Mouse (Mus musculus): Measurements from ENCODE around the gene Ppm1n.

The Ppm1n gene

DNA sequence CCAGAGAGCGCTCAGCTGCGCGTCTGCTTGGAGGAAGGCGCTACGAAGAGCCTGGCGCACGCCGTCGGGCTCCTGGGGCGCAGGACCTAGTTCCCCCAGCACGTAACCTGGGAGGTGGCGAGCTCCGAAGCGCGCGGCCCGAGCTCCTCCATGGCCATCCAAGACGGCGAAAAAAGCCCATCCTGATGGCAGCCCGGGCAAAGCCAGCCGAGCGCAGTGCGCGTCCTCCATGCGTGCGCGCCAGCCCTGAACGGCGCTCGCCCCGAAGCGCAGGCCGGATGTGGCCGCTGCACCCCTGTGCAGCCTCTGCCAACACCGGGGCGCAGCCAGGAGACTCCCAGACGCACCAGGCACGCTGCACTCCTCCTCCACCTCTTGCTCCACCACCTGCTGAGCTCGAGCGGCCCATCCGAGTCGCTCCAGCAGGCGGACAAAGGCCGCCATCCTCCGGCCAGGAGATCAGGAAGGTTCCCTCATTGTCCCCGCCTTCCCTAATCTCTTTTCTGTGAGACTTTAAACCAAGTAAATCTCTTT is at the start of gene Ppm1n:
Gene Ppm1n, minus strand, starts transcription at position 484 of the 534 bp plus-strand sequence.
- no peak for DNase-seq

DNA sequence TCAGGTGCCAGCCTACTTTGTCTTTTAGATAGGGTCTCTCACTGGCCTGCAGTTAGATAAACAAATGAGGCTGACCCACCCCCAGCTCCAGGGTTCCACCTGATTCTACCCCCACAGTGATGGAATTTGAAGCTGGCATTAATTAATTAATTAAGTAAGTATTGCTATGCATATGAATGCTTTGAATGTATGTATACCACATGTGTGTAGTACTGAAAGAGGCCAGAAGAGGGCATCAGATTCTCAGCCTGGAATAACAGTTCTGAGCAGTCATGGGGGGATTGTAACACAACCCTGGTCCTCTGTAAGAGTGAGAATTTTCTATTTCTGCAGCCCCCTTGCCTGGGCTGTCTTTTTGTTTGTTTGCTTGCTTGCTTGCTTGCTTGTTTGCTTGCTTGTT is 48.6 kb upstream of the Ppm1n start:
- DNase-seq = no peak

DNA sequence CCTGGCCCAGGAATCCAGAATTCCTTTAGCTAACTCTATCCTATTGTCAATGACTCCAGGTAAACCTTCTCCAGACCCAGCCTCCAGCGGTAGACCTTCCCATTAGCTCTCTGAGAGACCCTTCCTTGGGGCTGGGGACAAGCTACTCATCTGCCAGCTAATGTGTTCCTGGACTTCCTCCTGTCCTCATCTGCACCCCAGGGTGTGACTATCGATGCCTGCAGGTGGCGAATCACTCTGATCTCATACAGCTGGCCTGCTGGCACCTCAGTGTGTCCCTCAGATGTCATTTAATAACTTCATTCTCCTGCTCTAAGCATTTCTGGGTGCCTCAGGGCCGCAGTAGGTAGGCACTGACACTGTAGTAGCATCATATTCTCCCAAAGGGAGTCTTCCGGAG is 47.9 kb upstream of the Ppm1n start:
- DNase-seq = no peak

DNA sequence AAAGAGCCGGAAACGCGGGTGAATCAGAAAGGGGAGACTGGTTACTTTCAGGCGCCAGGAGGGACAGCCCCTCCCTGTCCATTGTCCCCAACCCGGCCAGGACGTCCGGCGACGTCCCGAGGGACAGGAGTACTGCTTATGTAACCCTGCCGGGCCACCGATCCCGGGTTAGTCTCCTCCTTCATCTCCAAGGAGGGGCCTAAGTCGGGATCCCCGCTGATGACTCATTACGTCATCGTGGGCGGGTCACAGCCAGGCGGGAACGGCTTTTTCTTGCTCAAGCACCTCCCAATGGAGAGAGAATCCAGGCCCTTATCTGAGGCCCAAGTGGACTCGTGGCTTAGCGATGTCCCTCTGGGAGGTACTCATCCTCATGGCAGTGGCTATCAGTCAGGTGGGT is 47.3 kb upstream of the Ppm1n start:
- peak; percentile 91 to 94 for DNase-seq

DNA sequence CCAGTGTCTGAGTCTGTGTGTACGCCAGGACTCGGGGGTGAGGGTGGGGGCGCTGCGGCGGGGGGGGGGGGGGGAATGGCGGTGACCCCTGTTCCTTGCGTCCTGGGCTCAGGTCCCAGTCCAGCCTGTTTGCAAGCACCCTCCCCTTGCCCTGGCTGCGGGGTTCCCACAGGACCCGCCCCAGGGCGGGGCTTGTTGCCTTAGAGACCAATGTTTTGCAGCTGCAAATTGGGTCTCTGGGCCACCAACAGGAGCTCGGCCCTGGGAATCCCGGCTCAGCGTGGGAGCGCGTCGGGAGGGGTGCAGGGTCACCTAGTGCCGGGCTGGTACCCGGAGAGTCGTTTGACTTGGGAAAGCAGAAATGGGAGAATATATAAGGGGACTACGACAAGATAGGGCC is 46.5 kb upstream of the Ppm1n start:
- DNase-seq = peak; percentile 91 to 92

DNA sequence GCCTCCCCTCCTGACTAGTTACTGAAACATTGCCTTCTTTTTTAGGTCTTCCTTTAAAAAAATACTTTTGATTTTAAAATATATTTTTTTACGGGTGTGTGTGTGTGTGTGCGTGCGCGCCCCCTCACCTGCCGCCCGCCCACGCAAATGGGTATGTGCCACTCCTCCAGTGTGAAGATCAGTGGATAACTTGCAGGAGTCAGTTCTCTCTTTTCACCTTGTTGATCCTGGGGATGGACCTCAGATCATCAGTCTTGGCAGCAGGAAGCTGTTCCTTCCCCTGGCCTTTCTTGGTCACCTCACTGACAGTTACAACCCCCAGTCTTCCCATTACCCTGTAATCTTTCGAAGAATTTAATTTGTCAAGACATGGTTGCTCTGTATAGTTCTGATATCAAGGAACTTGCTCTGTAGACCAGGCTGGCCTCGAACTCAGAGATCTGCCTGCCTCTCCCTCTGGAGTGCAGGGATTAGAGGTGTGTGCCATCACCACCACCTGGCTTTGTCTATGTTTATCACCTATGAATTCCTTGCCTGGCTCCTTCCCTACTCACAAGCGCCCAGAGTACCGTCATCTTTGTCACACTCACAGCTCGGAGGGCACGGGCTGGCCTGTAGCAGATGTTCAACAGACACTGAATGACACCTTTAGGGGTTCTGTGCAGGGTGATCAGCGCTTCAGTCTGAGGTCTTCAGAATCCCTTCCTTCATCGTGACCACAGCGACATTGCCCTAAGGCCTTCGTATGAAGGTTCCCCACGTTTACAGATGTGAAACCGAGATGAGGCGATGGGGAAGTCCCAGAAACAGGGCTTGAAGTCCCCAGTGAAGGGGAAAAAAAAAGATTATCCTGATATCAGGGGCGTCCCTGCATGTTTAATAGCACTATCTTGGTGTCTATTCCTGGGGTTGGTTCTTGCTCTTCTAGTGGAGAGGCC is 45.7 kb upstream of the Ppm1n start:
- DNase-seq = no peak

DNA sequence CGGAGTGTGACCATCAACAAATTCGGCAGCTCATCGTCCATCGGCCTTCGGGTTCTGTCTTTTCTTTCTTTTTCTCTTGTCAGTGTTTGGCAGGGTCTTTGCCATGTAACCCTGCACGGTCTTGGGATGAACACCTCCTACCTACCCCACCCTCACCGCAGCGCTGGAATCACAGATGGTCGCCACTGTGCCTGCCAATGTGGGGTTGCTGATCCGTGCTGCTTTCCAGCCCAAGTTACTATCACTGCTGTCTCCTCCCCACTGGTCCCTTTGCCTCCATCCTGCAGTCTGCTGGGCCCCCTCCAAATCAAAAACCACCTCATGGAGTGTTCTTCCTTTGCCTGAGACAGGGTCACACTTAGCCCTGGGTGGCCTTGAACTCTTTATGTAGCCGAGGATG is 44.4 kb upstream of the Ppm1n start:
- DNase-seq = no peak

DNA sequence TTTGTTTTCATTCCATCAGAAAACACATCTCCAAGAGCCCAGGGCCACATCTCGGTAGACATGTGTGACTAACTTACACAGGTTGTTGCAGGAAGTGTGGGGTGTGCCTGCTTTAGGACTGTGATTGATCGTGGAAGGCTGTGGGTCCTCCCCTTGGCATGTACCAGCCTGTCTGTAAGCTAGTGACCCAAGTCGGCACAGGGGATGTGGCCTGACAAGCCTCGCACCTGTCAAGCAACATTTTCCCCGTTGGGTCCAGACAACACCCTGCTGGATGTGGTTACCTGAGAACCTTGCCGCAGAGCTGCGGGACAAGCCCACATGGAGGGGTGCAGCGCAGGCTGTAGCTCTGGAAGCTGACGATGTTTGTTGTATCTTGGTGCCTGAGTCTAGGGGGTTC is 42.6 kb upstream of the Ppm1n start:
- DNase-seq = no peak

DNA sequence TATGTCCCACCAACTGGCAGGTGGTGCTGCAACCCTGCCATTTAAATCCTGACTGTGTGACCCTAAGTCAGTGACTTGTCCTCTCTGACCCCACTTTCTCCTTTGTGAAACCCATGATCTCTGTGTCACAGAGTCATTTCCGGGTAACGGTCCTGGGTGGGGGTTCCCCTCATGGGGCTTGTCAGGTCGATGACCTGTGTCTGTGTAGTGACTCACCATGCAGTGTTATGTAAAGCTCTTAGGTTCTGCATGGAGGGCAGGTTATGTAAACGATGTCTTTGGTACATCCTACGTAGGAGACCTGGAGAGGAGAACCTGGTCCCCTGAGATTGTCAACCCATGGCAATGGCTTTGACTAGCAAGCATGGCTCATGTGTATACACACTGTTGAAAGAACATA is 41.6 kb upstream of the Ppm1n start:
- no peak for DNase-seq

DNA sequence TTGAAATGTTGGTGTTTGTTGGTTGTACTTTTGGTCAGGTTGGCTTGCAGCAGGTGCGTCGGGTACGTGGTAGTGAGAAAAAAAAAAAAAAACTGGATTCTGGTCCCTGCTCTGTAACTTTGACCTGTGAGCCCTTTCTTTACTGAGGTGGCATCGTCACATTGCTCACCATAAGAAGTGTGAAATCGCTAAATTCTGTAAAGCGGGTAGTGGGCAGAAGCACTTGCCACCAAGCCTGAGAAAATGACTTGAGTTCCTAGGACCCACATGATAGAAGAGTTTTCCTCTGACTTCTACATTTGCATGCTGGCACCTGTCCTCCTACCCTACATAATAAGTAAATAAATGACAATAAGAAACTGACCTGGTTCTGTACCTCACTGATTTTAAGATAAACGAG is 40.8 kb upstream of the Ppm1n start:
- DNase-seq = no peak

DNA sequence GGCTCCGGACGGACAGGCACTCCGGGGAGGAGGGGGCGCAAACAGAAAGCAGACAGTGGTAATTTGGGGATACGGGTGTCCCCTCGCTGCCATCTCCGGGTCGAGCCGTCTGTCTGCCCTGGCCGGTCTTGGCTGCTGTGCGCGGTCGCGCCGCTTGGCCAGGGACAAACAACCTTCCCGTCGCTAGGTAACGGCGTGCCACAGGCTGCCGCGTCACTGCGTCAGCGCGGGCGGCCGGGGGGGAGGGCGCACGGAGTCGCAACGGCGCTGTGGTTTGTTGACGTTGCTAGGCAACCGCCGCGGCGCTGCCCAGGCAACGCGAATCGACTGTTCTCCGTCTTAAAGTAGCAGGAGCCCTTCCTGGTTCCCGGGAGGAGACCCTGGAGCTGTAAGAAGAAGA is 40.0 kb upstream of the Ppm1n start:
- peak; percentile 97 to 98 for DNase-seq

DNA sequence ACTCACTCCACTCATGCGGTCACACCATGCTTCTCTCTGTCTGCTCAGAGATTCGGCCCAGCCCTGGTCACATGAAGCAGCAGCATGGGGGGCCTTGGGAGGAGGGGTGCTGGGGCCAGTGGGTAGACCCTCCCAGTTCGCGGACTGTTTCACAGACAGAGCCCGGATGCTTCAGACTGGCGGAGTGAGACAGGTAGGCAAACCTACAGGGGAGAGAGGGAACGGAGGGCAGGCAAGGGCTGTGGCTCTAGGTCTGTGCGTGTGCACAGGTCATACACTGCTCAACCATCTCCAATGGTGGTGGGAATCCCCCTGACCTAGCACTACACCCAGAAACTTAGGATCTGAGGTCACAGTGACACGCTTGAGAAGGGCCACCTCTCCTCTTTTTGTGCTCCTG is 39.6 kb upstream of the Ppm1n start:
- DNase-seq = no peak

DNA sequence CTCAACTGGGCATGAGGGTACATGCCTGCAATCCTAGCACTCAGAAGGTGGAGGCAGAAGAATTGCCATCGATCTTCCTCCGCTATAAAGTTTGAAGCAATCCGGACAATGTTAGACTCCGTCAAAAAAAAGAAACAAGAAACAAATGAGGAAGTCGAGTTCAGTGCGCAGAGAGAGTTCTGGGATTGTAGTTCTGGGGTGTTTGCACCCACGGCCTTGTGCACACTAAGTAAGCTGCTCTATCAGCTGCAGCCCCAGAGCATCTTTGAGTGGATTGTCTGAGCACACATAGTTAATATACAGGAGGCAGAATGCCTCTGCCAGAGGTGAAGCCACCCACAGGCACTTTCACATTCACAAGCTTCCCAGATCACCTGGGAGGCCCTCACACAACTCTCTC is 38.8 kb upstream of the Ppm1n start:
- no peak for DNase-seq

DNA sequence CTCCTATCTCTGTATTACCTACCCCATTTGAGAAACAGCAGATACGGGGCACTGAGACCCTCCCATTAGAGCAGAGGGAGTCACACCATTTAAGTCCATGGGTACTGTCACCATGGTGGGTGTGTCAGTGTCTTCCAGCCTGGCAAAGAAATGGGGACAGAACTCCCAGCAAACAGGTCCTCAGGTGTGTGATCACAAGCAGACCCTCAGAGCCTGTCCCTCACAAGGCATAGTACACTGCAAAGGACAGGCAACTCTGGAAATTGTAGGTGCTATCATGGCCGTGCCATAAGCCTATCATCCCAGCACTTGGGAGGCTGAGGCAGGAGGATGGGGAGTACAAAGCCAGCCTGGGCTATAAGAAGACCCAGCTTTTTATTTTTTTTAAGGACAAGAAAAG is 38.3 kb upstream of the Ppm1n start:
- DNase-seq = no peak

DNA sequence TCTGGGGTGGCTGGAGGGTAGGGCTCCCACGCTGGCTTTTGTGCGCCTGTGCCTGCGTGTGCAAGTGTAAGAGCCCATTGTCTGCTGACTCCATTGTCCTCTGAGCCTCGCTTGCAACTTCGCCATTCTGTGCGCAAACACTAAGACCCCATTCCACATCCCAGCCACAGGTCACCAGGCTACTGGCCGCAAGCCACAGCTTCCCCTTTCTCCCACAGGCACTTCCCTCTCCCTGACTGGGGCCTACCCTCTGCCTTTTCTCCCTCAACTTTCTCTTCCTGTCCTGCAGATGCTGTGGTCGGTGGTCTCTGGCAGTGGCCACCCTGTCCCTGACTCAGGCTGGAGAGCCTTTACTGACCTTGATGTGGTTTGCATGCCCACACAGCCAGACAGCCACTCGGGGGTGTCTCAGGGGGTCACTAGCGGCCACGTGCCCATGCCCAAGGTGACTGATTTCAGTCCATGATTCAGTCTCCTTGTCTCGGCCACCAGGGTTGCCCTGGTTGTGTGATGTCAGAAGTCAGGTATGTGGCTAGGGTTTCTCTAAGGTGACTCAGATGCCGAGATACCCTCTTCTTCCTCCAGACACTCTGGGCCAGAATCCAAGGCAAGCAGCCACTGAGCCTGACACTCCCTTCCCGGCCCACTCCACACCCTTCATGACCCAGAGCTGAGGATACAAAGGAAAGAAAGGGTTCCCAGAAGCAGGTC is 36.7 kb upstream of the Ppm1n start:
- peak; percentile 63 to 67 for DNase-seq

DNA sequence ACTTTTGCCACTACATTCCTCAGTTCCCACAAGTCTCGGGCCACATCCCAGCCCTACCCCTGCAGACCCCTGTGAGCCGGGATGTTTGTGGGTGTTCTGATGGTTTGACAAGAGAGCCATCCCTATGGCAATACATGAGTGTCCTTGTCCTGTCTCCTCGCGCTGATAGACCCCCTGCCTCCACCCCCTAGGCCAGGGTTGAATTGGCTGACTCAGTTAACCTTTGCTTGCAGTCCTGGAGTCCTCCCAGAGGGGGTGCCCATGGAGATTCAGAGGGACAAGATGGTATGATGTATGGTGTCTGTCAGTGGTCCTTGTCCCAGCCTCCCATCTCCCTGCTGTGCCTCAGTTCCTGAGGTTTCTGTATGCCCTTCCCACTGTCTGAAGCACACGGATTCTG is 34.2 kb upstream of the Ppm1n start:
- no peak for DNase-seq

DNA sequence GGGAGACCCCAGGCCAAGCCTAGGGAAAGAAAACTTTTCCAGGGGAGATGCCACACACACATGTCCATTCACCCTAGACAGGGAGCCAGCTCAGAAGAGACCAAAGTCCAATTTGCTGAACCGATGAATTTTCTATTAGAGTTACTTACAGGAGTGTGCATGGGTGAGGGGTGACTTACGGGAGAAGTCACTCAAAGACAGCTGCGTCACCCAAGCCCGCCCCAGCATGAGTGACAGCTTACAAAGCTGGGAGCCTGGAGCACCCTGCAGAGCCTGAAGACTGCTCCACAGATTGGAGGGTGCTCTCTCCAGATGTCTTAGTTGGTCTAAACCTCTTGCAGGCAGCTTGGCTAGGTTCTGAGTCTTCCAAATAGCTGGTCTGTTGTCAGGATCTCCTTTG is 32.1 kb upstream of the Ppm1n start:
- DNase-seq = no peak

DNA sequence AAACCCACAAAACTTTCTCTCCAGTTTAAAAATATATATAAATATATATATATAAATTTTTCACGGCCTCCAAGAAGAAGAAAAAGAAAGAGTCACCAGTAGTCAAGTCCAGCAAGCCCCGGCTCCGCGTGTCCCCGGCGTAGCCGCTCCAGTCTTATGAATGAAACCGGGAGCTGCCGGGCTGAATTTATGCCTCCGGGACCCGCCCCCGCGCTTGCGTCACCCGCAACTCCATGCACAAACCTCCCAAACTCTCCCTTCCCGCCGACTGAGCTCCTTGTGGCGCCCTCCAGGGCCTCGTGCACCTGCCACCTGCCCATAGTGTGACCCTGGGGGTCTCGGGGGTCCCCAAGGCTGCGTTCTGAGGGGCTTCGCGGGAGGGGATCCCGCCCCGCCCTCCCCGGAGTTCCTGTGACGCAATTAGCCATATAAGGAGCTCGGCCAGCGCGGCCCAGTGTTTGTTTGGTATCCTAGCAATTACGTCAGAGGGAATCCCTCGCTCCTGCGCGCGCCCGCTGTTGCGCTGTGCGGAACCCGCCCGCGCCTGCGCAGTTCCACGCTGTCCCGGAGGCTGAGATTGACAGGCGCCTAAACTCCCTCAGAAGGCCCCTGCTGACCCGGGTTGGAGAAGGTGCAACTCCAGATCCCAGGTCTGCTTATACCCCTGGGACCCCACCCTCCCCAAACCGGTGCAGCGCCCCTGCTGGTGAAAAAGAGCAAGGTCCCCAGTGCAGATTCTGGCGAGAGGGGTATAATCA is 30.2 kb upstream of the Ppm1n start, which contains the start of gene Fosb:
Gene Fosb, minus strand, starts transcription at position 168 of the 758 bp plus-strand sequence.
- DNase-seq = peak; percentile 95 to 97

DNA sequence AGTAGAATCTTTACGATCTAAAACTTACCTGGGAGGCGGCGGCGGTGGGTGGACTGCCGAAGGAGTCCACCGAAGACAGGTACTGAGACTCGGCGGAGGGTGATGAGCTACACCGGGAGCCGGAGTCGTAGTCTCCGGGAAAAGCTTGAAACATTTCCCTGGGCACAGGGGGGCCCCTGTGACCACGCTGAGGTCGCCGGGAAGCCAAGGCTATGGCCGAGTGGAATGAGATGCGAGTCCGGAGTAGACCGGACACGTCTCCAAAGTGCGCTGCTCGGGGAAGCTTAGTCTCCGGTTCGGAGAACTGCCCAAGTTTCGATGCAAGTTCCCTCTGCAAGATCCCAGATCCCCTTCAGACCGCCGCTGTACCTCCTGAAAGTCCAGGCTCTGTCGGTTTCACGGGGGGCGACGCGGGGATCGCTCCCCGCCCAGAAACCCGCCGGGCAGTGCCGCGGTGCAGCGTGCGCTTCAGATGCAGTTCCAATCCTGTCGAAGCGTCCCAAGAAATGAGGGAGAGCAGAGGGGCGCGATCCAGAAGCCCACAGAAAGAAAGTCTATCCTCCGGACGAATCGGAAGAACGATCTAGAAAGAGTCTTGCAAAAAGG is 29.5 kb upstream of the Ppm1n start:
- DNase-seq = no peak

DNA sequence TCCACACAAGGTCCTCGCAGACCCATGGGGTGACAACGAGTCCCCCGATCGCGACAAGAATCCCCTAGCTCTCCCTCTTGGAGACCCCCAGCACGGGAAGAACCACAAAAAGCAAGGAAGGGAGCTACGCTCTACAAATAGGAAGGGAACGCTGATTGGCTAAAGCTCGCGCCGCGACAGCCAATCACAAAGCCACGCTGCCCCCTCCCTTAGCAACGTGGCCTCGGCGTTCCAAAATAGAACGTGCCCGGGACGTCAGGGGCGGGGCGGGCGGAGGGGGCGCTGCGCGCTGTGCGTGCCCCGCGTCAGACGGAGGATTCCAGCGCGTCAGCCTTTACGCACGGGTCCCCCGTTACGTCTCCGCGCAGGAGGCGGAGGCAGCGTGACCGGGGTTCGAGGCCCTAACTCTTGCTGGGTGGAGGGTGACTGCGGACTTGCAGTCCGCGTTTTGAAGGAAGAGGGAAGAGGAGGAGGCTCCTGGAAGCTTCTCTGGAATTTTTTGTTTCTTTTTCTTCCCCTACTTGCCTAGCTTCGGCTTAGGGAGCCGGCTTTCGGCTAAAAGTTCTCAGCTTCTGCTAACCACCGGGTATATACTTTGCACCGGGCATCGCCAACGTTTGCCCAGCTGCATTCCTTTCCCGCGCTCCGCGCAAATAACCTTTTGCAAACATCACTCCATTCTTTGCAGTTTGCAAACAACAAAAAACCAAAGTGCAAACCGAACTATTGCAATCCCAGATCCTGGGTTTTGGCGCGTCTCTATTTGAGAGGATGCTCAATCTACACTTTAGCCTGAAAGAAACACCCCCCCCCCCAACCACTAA is 28.8 kb upstream of the Ppm1n start:
- peak; percentile 97 to 98 for DNase-seq

DNA sequence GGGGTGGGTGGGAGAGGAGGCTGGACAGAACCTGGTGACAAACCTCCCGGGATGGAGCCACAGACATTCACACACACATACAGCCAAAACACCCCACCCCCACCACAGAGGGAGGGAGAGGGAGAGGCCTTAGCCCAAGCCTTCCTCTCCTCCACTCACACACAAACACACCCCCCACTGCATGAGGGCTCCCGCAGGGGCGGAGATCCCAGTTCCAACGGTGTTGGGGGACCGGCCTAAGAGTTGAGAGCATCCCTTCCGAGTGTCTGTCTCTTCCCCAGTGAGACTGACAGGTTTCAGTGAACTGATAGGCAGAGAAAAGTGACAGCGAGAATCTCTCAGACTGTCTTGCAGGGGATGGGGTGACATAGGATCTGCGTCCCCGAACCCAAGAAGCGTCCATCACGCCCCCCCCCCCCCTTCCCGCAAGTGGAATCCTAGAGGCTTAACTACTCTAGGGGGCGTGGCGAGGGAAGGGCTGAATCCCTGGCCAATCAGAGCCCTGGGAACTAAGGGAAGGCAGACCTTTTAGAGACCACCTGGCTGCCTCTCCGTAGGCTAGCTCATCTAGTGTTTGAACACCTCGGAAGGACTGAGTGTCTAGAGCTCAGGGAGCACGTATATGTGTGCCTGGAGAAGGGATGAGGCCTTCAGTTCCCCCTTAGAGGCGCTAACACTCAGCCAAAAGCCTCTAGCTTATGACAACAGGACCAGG is 28.0 kb upstream of the Ppm1n start:
- peak; percentile 79 to 81 for DNase-seq

All from lung, postnatal 4 days (tissue).